Mouse (Mus musculus) cortical plate, adult 2 months (tissue): ENCODE measurements at regions not wholly inside any gene's neighbourhood (a gene's known extent, or its start where the extent isn't known, plus 50 kb on each side); places are given as distances from the start of the nearest gene placed in this dataset.

ENCODE experiments used
- CTCF ChIP-seq: fragments of 200-500 bp; IDR thresholded peaks from 2 replicates; pipeline ENCODE4 v1.5.1; 2011; ENCODE audit warnings: mild to moderate bottlenecking, control low read depth, low read length; ENCODE audit not compliant: insufficient read depth; ENCODE audit errors: extremely low read depth
- POLR2A ChIP-seq: fragments of 200-500 bp; IDR thresholded peaks from 2 replicates; pipeline ENCODE4 v1.6.1; 2011; ENCODE audit warnings: mild to moderate bottlenecking, low read length, control low read depth; ENCODE audit not compliant: insufficient read depth; ENCODE audit errors: extremely low read depth

DNA sequence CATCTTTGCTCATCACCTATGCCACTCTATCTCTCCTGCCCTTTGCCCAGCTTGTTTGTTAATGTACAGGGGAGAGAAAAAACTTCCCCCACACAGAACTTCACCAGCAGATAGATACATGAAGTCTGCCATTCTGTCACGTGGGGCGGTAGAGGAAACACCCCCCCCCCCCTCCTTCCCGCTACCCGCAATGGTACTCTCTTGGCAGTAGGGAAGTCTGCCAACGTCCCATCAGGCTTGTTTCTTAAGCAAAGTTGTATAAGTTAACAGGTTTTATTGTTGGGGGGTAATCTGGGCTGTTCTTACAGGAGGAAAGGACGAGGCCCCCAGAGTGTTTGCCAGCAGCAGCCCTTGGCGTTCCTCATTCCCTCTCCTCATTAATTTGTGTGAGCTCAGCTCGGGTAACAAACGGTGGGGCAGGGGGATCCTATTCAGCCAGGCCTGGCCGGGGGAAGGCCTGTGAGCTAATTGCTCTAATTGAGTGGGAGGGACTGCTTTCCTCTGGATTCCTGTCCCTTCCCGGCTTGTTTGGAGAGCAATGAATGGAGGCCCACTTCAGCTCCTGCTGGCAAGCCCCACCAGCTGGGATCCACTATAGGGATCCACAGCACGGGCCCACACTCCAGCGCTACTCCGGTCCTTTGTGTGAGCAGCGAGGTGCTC lies 292.5 kb downstream of the Bcl11a start:
- no peak for TF ChIP-seq CTCF
- no peak for TF ChIP-seq POLR2A
